Mouse (Mus musculus) hindbrain, embryonic 13.5 days (tissue): ENCODE data around the gene Fam172a. TPM values are rescaled to one million over a fixed set of nuclear protein-coding genes. Genes with fewer than 3 reads are reported as not detected.

Source experiments
- ATAC-seq: fragments of 200-750 bp; cut with Nextera tagmentation; 2 replicates; pipeline ENCODE4 v1.8.0; 2017; ENCODE audit warnings: moderate TSS enrichment; ENCODE audit not compliant: low FRiP score
- H3K27ac ChIP-seq: fragments of 300-500 bp; sonication (generic); 2 replicates; pipeline ENCODE4 v1.5.1; 2015; ENCODE audit warnings: inconsistent platforms, mild to moderate bottlenecking, moderate library complexity
- H3K27me3 ChIP-seq: fragments of 300-500 bp; sonication (generic); 2 replicates; pipeline ENCODE4 v1.6.1; 2015; ENCODE audit warnings: mild to moderate bottlenecking, inconsistent platforms
- H3K36me3 ChIP-seq: fragments of 300-500 bp; sonication (generic); 2 replicates; pipeline ENCODE4 v1.6.1; 2015; ENCODE audit warnings: mild to moderate bottlenecking, inconsistent platforms
- H3K4me1 ChIP-seq: fragments of 300-500 bp; sonication (generic); replicated peaks from 2 replicates; pipeline ENCODE4 v1.6.1; 2015; ENCODE audit warnings: inconsistent platforms
- H3K4me2 ChIP-seq: fragments of 300-500 bp; sonication (generic); 2 replicates; pipeline ENCODE4 v1.6.1; 2015; ENCODE audit warnings: inconsistent platforms, mild to moderate bottlenecking, moderate library complexity
- H3K4me3 ChIP-seq: fragments of 300-500 bp; sonication (generic); 2 replicates; pipeline ENCODE4 v1.5.1; 2015; ENCODE audit warnings: mild to moderate bottlenecking, inconsistent platforms
- H3K9ac ChIP-seq: fragments of 300-500 bp; sonication (generic); 2 replicates; pipeline ENCODE4 v1.6.1; 2015; ENCODE audit warnings: mild to moderate bottlenecking, inconsistent platforms
- H3K9me3 ChIP-seq: fragments of 300-500 bp; sonication (generic); 2 replicates; pipeline ENCODE4 v1.6.1; 2016; ENCODE audit warnings: inconsistent platforms
- WGBS: fragments of 180-500 bp; shearing (Covaris S2); methylation state at CpG from one replicate; pipeline ENCODE4 v1.1.7; 2015; 5-methylcytosine and 5-hydroxymethylcytosine counted together
- polyA plus RNA-seq: library from polyadenylated mRNA; unstranded; fragments of >200 nt; fragmentation: Nextera tagmentation; extraction: Ambion mirVana; gene quantifications from 2 replicates; pipeline ENCODE4 v1.2.1, GENCODE M21; 2015

Gene Fam172a
- polyA plus RNA-seq, 1 experiment from 2014 or later = 48.8 TPM

DNA sequence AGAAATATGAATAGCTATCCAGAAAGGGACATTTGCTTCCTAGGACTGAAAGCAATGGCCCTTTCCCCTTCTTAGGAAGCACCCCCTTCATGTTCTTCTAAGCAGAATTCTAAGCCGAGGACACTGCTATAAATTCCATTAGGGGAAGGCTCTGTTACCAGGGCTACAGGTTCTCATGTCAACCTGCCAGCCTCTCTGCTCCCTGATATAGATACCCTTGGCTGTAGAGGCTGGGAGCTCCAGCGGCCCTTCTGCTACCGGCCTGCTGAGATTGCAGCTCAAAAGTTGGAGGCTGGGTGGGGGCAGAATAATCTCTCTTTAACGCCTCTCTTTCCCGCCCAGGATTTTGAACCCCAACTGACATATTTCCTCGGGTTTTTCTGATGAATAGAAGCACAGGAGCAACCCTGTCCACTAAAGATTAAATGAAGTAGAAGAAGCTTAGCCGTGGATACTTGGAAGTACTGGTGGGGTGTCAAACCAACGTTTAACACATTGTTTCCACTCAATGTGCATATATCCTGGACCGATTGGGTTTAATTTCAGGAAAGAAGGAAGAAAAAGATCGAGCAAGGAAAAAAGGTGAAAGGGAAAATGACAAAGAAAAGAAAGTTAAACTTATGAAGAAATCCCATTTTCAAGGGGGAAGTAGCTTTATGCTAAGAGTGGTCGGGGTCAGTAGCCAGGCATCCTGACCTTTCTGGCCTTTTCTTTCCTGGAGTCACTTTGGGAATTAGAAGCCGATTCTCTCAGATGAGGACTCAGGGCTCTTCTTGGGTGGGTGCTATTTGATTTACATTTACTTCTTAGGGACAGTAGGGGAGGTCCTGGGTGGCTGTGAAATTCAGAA, 506.2 kb downstream of the Fam172a start:
- peak overlapping the region; percentile 84 for H3K27ac ChIP-seq
- peak overlapping the region; percentile 92 for H3K4me2 ChIP-seq
- H3K9me3 ChIP-seq = no peaks in the 10 kb centered on the region
- H3K4me3 ChIP-seq = no peak overlapping the region
- H3K4me1 ChIP-seq = peaks cover 75% of the 10 kb centered on the region
- peak overlapping the region; percentile 79 for H3K9ac ChIP-seq
- H3K36me3 ChIP-seq = no peaks in the 10 kb centered on the region
- 0 out of 2 replicates have a peak, but pooled peaks cover 5% of the 10 kb centered on the region for H3K27me3 ChIP-seq
- 6% methylated on average over 12 of the region's 12 CpGs for WGBS
- no peak for ATAC-seq

DNA sequence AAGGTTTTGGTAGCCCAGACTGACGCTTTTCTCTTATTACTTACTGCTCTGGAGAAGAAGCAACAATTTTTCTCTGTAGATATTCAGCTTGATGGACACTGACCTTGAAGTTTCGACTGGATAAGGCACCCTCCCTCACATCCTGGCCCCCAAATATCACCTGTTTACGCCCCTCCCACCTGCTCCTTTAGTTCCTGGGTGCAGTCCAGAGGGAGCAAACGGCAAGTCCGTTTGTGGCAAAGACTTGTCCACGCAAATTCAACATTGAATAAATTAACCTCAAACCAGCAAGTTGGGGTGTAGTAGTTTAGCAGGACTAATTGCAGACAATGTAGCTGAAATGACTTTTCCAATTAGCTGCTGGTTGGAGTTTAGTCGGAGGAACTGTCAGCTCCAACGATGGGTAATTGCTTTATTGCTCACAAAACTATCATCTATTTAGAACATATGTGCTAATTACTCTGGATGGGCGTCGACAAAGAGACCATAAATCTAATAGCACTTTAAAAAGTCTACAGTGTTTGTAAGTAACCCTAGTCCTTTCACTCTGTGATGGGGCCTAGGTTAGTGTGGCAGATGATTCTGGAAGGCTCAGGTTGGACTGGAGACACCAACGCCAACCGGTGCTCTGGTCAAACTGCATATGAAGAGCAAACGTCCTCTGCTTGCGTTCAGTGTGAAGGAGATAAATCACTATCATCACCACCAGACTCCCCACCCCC, 507.0 kb downstream of the Fam172a start:
- Histone ChIP-seq H3K9me3 (no peaks in the 10 kb centered on the region), H3K9ac (peak overlapping the region; percentile 79), H3K4me1 (peaks cover 73% of the 10 kb centered on the region), H3K4me2 (peak overlapping the region; percentile 92), H3K27ac (peak overlapping the region; percentile 84), H3K27me3 (0 out of 2 replicates have a peak, but pooled peaks cover 5% of the 10 kb centered on the region), H3K36me3 (no peaks in the 10 kb centered on the region), H3K4me3 (peak overlapping the region; percentile 44)
- 9% methylated on average over 14 of the region's 14 CpGs for whole genome bisulfite sequencing
- no peak for ATAC-seq

- Histone ChIP-seq H3K27me3 (0 out of 2 replicates have a peak, but pooled peaks cover 5% of the 10 kb centered on the region), H3K4me2 (peak overlapping the region; percentile 92), H3K27ac (peak overlapping the region; percentile 84), H3K9me3 (no peaks in the 10 kb centered on the region), H3K9ac (peak overlapping the region; percentile 79), H3K4me3 (peak overlapping the region; percentile 44), H3K36me3 (no peaks in the 10 kb centered on the region), H3K4me1 (peaks cover 65% of the 10 kb centered on the region)
- ATAC-seq = peak; percentile 21; the same call in 1 of the 2 replicates
- 1% methylated on average over 12 of the region's 12 CpGs for WGBS
These were observed 507.8 kb downstream of the Fam172a start for GRCm38 (mm10) chr13:78209611-78210028.

GRCm38 (mm10) chr13:78210029-78210747, 508.4 kb downstream of the Fam172a start:
- Histone ChIP-seq H3K4me1 (peaks cover 63% of the 10 kb centered on the region), H3K27ac (peak overlapping the region; percentile 84), H3K36me3 (no peaks in the 10 kb centered on the region), H3K27me3 (0 out of 2 replicates have a peak, but pooled peaks cover 5% of the 10 kb centered on the region), H3K9me3 (no peaks in the 10 kb centered on the region), H3K4me3 (peak overlapping the region; percentile 44), H3K4me2 (peak overlapping the region; percentile 92), H3K9ac (peak overlapping the region; percentile 79)
- ATAC-seq = peak; percentile 58
- WGBS = 1% methylated on average over 38 of the region's 38 CpGs

DNA sequence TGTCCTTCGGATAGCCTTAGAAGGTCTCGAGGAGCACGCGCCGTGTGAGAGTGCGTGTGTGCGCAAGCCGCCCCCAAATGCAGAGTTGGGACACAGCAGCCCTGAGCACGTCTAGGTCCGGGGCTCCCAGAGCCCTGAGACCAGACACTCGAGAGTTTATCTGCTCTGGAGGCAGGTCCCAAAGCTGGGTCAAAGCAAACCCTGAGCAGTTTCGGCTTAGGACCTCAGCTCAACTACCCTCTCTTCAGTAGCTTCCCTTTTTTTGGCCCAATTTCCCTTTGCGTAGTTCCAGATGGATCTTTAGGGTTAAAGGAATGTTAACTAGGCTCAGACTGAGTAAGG, 508.9 kb downstream of the Fam172a start:
- 10% methylated on average over 13 of the region's 13 CpGs for WGBS
- Histone ChIP-seq H3K4me2 (peak overlapping the region; percentile 92), H3K9ac (peak overlapping the region; percentile 79), H3K27me3 (0 out of 2 replicates have a peak, but pooled peaks cover 5% of the 10 kb centered on the region), H3K36me3 (no peaks in the 10 kb centered on the region), H3K4me3 (peak overlapping the region; percentile 44), H3K9me3 (no peaks in the 10 kb centered on the region), H3K4me1 (peaks cover 60% of the 10 kb centered on the region), H3K27ac (peak overlapping the region; percentile 84)
- ATAC-seq = peak; percentile 48

DNA sequence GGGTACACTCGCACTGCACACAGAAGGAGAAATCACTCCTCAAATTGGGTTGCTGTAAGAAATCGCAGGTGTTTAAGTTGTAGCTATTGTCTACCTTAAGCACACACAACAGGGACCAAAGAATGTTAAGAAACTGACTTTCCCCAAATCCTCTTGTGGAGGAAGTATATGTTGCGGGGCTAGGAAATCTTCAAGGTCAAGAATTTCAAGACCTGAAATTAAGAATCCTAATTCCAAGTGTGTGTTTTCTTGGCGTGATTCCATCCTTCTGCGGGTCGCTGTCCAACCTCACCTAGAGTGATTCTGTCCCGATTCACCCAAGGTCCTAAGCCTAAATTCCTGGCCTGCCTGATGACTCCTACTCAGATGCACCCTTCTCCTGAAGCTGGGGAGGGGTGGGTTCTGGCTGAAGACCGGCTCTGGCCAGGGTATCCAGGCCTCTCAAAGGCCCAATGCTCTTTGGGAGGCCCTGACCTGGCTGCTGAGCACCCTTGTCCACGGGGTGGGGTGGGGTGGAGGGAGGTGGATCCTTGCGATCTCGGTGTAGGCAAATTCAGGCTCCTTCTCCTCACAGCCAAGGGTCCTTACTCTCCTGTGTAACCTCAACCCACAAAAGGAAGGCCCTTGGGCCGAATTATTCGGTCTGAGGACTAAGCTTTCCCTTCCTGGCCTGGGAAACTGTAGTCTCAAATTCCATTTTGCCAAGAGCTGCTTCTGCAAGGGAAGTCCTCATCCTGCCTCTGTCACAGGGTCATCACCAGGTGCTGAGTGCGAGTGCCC, 509.6 kb downstream of the Fam172a start:
- Histone ChIP-seq H3K4me1 (peaks cover 55% of the 10 kb centered on the region), H3K4me2 (peak overlapping the region; percentile 92)

DNA sequence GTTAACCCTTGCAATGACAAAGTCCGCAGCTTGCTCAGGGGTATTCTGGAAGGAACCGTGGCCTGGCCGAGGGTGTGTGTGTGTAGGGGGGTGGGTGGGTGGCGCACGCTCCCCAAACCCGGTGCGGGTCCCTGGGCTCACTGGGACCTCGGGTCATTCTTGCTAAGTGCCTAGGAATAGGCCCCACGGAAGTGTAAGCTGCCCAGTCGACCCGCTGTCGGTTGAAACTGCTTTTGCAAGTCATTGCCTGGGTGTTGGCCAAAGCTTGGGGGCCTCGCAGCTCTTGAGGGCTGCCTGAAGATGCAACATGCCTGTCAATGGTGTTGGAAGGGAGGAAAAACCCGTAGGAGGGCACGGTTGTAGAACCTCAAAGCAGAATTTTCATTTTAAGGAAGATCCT, 510.3 kb downstream of the Fam172a start:
- ATAC-seq = no peak
- H3K9ac ChIP-seq = no peak overlapping the region
- no peaks in the 10 kb centered on the region for H3K36me3 ChIP-seq
- 46% methylated on average over 15 of the region's 15 CpGs for WGBS
- H3K27me3 ChIP-seq = 0 out of 2 replicates have a peak, but pooled peaks cover 5% of the 10 kb centered on the region
- H3K4me1 ChIP-seq = peaks cover 51% of the 10 kb centered on the region
- no peak overlapping the region for H3K27ac ChIP-seq
- no peaks in the 10 kb centered on the region for H3K9me3 ChIP-seq
- no peak overlapping the region for H3K4me3 ChIP-seq
- 0 out of 2 replicates have a peak overlapping the region, but pooled peaks have one; percentile 5 for H3K4me2 ChIP-seq

More for the DNA sequence above, 509.6 kb downstream of the Fam172a start:
- ATAC-seq = no peak
- Histone ChIP-seq H3K36me3 (no peaks in the 10 kb centered on the region), H3K4me3 (no peak overlapping the region), H3K9ac (peak overlapping the region; percentile 79; the same call in 1 of the 2 replicates), H3K27me3 (0 out of 2 replicates have a peak, but pooled peaks cover 5% of the 10 kb centered on the region), H3K9me3 (no peaks in the 10 kb centered on the region), H3K27ac (0 out of 2 replicates have a peak overlapping the region, but pooled peaks have one; percentile 84)
- WGBS = 37% methylated on average over 14 of the region's 14 CpGs

DNA sequence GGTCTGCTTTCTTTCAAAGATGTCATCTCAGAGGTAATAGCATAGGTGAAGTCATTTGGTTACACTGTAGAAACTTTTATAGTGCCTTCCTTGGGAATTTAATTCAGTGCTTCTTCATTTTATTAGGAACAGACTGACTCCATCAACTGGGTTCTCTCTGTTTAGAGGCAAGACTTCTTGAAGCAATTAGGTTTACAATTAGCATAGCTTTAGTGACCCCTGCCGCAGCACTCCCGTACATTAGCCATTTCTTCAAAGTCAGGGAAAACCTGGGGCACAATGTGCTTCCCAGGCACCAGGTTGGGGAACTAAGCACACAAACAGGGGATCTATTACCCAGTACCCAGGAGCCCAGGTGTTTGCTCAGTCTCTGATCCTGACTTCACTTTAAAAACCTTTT, 511.3 kb downstream of the Fam172a start:
- no peak overlapping the region for H3K9ac ChIP-seq
- no peak for ATAC-seq
- no peak overlapping the region for H3K27ac ChIP-seq
- WGBS = 30% methylated on average over 2 of the region's 2 CpGs
- H3K4me1 ChIP-seq = peaks cover 42% of the 10 kb centered on the region
- no peaks in the 10 kb centered on the region for H3K36me3 ChIP-seq
- no peaks in the 10 kb centered on the region for H3K9me3 ChIP-seq
- no peak overlapping the region for H3K4me3 ChIP-seq
- no peak overlapping the region for H3K4me2 ChIP-seq
- 0 out of 2 replicates have a peak, but pooled peaks cover 5% of the 10 kb centered on the region for H3K27me3 ChIP-seq

GRCm38 (mm10) chr13:78215223-78215622, 513.4 kb downstream of the Fam172a start:
- Histone ChIP-seq H3K4me1 (peaks cover 22% of the 10 kb centered on the region), H3K27me3 (0 out of 2 replicates have a peak, but pooled peaks cover 5% of the 10 kb centered on the region), H3K4me2 (no peak overlapping the region), H3K27ac (no peak overlapping the region), H3K9ac (no peak overlapping the region), H3K4me3 (no peak overlapping the region), H3K36me3 (0 out of 2 replicates have a peak, but pooled peaks cover 6% of the 10 kb centered on the region), H3K9me3 (no peaks in the 10 kb centered on the region)
- WGBS = 20% methylated on average over 2 of the region's 2 CpGs
- ATAC-seq = no peak
